In genomic region chr13:26405757-26406156, GRCm38 (mm10) we compare ENCODE assay signal across 22 mouse cellular contexts.
DNase-seq lines count a peak whose midpoint lies in the region.
"Had no signal": no experiment of that assay in that cellular context is flagged by ENCODE, and none has a peak within 500 bp of the region (broad histone marks: within the 10 kb centered on the region; RNA-seq: fewer than 3 reads in every experiment).

No protein-coding gene starts in this region.

- intact Hi-C loops in gastrocnemius, postnatal 14 days (cut with DNase I; ENCODE audit: low total_unique reads): no loop called here

- no peaks in the 10 kb centered on the region for H3K9me3 ChIP-seq in heart, embryonic 10.5 days
- H3K9me3 ChIP-seq: embryonic facial prominence, embryonic 12.5 days; heart, embryonic 12.5 days; hindbrain, embryonic 13.5 days; lung, embryonic 15.5 days had no signal

- no peaks in the 10 kb centered on the region for H3K36me3 ChIP-seq in heart, embryonic 10.5 days
- H3K36me3 ChIP-seq: embryonic facial prominence, embryonic 12.5 days; heart, embryonic 12.5 days; hindbrain, embryonic 13.5 days; lung, embryonic 15.5 days had no signal

- H3K27me3 ChIP-seq in heart, embryonic 10.5 days (ENCODE audit: insufficient read depth, poor library complexity, severe bottlenecking): no peaks in the 10 kb centered on the region
- H3K27me3 ChIP-seq: embryonic facial prominence, embryonic 12.5 days; heart, embryonic 12.5 days; hindbrain, embryonic 13.5 days; lung, embryonic 15.5 days had no signal

- H3K4me3 ChIP-seq in heart, embryonic 10.5 days: no peak overlapping the region
- H3K4me3 ChIP-seq: embryonic facial prominence, embryonic 12.5 days; erythroblast, embryonic 14.5 days; heart, embryonic 12.5 days; hindbrain, embryonic 13.5 days; layer of hippocampus, adult 2 months; lung, embryonic 15.5 days had no signal

- peak; percentile 84 for DNase-seq in heart, adult 11 months
- DNase-seq in heart, embryonic 10.5 days (ENCODE audit: low spot score): no peak
- peak; percentile 9 for DNase-seq in adipocyte (ENCODE audit: low spot score)
- DNase-seq in kidney, adult 8-10 months: peak; percentile 6 to 56
- peak; percentile 48 for DNase-seq in kidney, postnatal 14 days
- DNase-seq in gastrocnemius, postnatal 14 days: no peak
- no peak for DNase-seq in urinary bladder, postnatal 10 days (ENCODE audit: low spot score)
- no peak for DNase-seq in testis, postnatal 14 days (ENCODE audit: low spot score)
- DNase-seq: cerebellum, adult 11-12 months; cerebellum, postnatal 25 days; gastrocnemius, postnatal 25 days; heart, postnatal 14 days; layer of hippocampus, postnatal 36 days; right cerebral cortex, postnatal 14 days; thymus, adult 2 months had no signal

- H3K27ac ChIP-seq in heart, embryonic 10.5 days: no peak overlapping the region
- H3K27ac ChIP-seq: embryonic facial prominence, embryonic 12.5 days; hindbrain, embryonic 13.5 days; layer of hippocampus, adult 2 months; liver, embryonic 14.5 days; lung, embryonic 15.5 days had no signal

- no peaks in the 10 kb centered on the region for H3K4me1 ChIP-seq in heart, embryonic 10.5 days
- H3K4me1 ChIP-seq: embryonic facial prominence, embryonic 12.5 days; heart, embryonic 12.5 days; hindbrain, embryonic 13.5 days; lung, embryonic 15.5 days had no signal

Comparison
In these comparisons a context has a peak if more than half of its experiments do, and no peak if none do; other contexts are left out.
1. DNase-seq: peak in heart, adult 11 months (single experiment), adipocyte (single experiment), kidney, adult 8-10 months (2 of 2) and kidney, postnatal 14 days (single experiment); none in heart, embryonic 10.5 days (single experiment), gastrocnemius, postnatal 14 days (single experiment), urinary bladder, postnatal 10 days (single experiment) and testis, postnatal 14 days (single experiment).